Mouse (Mus musculus) monocyte, adult 5-6 weeks (primary cell): ENCODE data around the gene Chat. TPM values are rescaled to one million over a fixed set of nuclear protein-coding genes. Genes with fewer than 3 reads are reported as not detected.
"Not testable (repeated sequence)": the region's sequence is repeated elsewhere in the genome, so short reads cannot be mapped to it uniquely, and the experiment has no call there.

Experiments
- ATAC-seq: fragments of 153-309, 156-312 bp; replicated peaks from 2 replicates; pipeline ENCODE4 v1.8.0; 2017; ENCODE audit warnings: mild to moderate bottlenecking; ENCODE audit not compliant: low TSS enrichment, insufficient number of reproducible peaks, severe bottlenecking, poor library complexity, low FRiP score
- total RNA-seq: library from RNA; stranded (forward); fragments of 200-1000, 200-491, 200-594 nt; gene quantifications from 3 replicates; pipeline ENCODE4 v1.2.3, GENCODE M21; 2017

Gene Chat
- total RNA-seq, 1 experiment from 2014 or later, result not detected

- no peak for ATAC-seq
Observed at GRCm38 (mm10) chr14:32464601-32465505, 936 bp downstream of the Chat start, which contains the start of gene Slc18a3. Gene Slc18a3, minus strand, starts transcription at chr14:32464850.

GRCm38 (mm10) chr14:32463211-32464040 lies 2.4 kb downstream of the Chat start:
- ATAC-seq, result no peak

- ATAC-seq, result no peak
Observed at GRCm38 (mm10) chr14:32452552-32452951, 13.2 kb downstream of the Chat start.

DNA sequence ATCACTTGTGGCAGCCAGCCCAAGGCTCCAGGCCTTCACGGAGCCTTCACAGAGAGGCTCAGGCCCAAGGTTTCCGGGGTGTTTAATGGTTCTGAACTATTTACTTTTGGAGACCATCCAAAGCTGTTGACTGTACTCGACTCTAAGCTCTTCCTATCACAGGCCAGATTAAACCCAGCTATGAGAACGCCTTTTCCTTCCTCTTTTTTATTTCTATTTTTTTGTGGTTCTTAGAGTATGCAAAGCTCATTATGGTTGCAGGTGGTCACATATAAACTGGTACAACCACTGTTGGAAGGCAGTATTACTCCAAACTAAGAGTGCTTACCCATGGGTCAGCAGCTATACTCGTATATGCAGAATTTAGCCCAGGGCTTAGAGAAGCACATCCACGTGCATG lies 18.8 kb downstream of the Chat start:
- ATAC-seq, result no peak

DNA sequence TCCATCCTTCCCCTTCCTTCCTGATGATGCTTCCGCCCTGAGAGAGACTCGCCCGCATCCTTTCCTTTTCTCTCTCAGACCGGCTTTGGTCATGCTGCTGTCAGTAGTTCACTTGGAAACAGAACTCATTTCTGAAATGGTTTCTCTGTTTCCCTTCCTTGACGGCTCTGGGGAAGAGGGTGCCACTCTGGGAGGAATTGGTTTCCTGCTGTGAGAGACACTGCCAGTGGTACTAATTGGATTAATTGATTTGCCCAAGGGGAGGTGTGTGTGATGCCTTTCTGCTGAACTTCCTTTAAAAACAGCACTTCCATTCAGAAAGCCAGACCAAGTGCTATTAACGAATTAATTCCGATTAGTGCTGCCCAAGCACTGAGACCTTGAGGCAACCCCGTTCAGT lies 22.3 kb downstream of the Chat start:
- ATAC-seq, result no peak

DNA sequence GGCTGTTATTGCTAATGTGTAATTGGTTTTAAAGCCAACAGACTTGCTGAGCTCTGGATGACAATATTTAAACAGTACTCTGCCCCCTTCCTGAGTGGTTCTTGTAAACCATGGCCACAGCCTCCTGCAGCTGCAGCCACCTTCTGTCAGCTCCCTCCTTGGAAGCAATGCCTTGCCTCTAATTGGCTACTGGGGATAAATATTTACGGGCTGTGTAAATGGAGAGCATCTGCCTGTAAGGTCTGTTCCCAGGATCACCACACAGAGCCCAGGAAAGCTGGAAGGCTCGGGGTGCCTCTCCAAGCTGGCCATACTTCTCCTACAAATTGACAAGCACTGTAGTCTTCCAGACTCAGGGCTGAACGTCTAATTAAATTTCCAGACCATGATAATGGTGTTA lies 26.0 kb downstream of the Chat start:
- no peak for ATAC-seq

DNA sequence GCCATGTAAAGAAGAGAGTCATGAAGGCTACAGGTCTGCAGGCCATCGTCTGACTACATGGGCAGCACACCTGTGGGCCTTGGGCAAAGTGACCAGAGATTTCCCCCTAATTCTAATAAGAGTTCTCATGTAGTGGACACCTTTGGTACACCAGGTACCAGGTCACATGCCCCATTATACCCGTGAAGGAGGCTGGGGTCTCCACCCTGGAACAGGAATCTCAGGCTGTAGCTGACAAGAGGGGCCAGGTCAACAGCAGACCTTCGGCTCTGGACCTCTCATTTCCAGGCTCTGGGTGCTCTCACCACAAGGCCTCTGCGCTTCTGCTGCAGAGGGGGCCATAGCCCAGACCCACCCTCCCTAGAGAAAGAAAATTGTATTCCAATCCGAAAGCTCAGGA lies 26.5 kb downstream of the Chat start:
- no peak for ATAC-seq

GRCm38 (mm10) chr14:32437352-32437793 lies 28.4 kb downstream of the Chat start:
- no peak for ATAC-seq

GRCm38 (mm10) chr14:32429030-32429602 lies 36.7 kb downstream of the Chat start:
- ATAC-seq, result no peak

DNA sequence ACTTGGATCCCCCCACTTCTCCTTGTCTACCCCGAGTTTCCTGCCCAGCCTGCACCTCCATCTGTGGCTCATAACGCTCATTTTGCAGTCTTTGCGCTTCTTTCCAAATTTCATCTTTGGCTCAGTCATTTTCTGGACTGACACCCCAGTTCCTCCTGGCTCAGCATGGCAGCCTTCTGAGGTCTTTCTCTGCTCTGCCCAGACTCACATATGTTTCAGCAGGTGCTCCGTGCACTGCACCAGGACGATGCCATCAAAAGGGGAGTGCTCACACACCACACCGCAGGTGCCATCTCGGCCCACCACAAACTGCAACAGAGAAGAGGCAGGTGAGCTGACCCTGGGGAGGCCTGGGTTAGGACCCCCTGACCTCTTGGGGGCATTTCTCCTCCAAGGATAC lies 41.8 kb downstream of the Chat start:
- no peak for ATAC-seq

GRCm38 (mm10) chr14:32418747-32419146 lies 47.0 kb downstream of the Chat start:
- no peak for ATAC-seq

- ATAC-seq, result no peak
Observed at GRCm38 (mm10) chr14:32412075-32412474, 53.7 kb downstream of the Chat start.

GRCm38 (mm10) chr14:32410084-32410483 lies 55.7 kb downstream of the Chat start:
- no peak for ATAC-seq

DNA sequence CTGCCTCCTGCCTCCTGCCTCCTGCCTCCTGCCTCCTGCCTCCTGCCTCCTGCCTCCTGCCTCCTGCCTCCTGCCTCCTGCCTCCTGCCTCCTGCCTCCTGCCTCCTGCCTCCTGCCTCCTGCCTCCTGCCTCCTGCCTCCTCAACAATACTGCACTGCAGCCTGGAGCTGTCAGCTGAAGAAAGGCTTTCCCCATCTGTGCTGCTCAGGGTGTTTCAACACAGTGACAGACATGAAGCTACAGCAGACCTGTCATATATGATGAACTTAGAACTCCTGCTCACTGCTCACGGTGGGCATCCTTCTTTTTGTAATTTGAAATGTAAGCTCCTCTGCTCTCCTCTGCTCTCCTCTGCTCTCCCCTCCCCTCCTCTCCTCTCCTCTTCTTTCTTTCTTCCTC lies 60.4 kb downstream of the Chat start:
- ATAC-seq, result not testable (repeated sequence)

- ATAC-seq, result no peak
Observed at GRCm38 (mm10) chr14:32388196-32388595, 77.6 kb downstream of the Chat start, which contains the start of gene 1700024G13Rik. Gene 1700024G13Rik, minus strand, starts transcription at chr14:32388391.

GRCm38 (mm10) chr14:32381619-32382018 lies 84.2 kb downstream of the Chat start:
- ATAC-seq, result no peak

DNA sequence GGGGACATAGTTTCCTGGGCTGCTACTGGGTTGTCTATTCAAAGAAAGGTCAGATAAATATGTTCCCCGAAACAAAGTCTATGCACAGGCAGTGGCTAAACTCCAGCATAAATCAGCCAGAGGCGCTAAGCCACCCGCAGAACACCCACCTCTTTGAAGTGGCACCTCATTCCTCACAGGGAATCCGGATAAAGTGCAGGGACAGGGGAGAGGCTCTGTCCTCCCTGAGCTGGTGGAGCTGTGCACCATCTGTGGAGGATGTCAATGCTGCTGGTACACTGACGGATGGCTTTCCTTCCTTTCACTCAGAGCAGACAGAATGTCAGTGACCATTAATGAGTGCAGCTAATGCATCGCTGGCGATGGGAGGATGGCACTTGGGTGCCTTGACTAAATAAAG lies 84.7 kb downstream of the Chat start:
- no peak for ATAC-seq

DNA sequence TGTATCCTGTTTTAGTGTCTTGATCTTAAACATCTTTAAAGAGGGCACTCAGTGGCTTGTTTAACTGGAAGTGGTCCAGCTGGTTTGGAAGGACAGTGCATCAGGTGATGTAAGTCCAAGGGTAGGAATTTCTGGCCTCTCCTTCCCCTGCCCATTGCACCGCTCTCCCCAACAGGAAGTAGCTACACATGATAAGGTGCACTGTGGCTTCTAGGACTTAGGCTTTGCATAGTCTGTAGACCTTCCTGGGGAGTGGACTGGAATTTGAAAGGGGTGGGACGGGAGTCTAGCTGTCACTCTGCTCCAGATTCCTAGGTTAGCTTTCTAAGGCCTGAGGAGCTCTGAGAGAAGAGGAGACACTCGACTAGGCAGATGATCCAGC lies 85.7 kb downstream of the Chat start:
- ATAC-seq, result no peak

DNA sequence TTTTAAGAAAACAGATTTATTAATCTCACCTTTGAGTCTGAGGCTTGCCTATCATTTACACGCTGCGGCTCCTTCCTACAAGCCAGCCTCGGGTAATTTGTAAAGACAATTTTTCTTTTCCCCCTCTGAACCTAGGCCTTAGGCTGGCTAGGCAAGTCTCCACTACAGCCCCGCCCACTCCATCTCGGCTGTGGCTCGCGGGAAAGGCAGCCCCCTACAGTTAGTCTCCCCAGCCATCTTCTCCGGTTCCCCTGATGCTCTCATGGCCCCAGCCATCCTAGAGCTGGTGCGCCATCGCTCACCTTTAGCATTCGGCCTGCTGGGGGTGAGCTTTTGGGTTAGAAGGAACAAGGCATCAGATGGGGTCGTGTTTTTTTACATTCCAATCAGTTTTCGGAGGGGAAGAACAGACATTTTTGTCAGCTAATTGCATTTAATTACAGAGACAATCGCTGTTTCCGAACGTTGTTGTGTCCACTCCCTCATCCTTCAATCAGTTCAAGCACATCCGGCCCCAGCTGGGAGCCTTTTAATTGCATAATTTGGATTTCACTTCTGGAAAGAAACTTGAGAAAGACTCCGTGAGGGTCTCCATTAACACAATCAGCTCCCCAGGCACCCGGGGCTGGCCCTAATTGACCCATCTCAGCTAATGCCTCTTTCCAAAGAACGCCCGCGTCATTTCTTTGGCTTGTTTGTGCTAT lies 86.2 kb downstream of the Chat start:
- no peak for ATAC-seq
